Mouse (Mus musculus): ENCODE measurements at regions not wholly inside any gene's neighbourhood (a gene's known extent, or its start where the extent isn't known, plus 50 kb on each side); places are given as distances from the start of the nearest gene placed in this dataset.

DNA sequence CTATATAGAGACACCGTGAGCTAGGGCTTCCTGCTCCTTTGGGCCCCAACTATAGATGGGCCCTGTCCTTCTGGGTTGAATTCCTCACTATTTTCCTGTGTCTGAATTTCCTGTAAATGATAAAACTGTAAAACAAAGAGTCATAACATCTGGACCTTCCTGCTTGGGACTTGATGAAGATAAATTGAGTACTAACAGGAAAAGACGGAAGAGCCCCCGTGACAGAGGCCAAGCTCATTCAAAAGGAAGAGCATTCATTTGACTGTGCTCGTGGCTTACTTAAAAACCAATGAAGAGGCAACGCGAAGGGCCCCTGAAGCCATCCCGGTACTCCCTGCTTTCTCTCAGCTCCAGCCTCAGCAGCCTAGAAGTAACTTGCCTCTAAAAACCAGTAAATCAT is 161.6 kb upstream of the Cited2 start:
- in situ Hi-C loops (cut with MboI; ENCODE audit: unreplicated experiment in 2 of 2), result loop anchor here (5.0 kb wide), 1 partner anchor 161 kb away; the partner anchor contains the start of gene Cited2 (in 2 of the 2)

- in situ Hi-C loops (cut with MboI; ENCODE audit: unreplicated experiment in 2 of 2), result loop anchor here (5.0 kb wide), 1 partner anchor 160 kb away; the partner anchor contains the start of gene Cited2 (in 2 of the 2)
Observed at GRCm38 (mm10) chr10:17561977-17562376, 161.0 kb upstream of the Cited2 start.

GRCm38 (mm10) chr10:17562410-17563350 is 160.3 kb upstream of the Cited2 start:
- in situ Hi-C loops (cut with MboI; ENCODE audit: unreplicated experiment in 2 of 2), result loop anchor here (5.0 kb wide), 1 partner anchor 160 kb away; the partner anchor contains the start of gene Cited2 (in 2 of the 2)

DNA sequence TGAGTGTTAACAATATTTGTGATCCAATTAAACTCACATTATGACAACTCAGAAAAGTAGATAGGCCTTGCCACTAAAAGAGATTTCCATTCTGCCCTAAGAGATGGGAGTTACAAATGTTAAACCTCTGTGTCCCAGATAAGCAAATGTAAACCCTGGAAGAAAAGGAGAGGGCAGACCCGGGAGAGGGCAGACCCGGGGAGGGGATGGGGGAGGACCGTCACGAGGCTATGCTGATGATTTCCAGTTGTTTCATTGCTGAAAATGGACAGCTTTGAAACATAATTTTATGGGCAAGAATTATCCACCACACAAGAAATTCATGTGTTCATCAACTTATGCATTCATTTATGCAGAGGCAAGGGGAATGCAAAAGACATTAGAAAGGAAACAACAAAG is 159.7 kb upstream of the Cited2 start:
- in situ Hi-C loops (cut with MboI; ENCODE audit: unreplicated experiment in 2 of 2), result loop anchor here (5.0 kb wide), 1 partner anchor 159 kb away; the partner anchor contains the start of gene Cited2 (in 2 of the 2)

- in situ Hi-C loops (cut with MboI; ENCODE audit: unreplicated experiment in 2 of 2), result loop anchor here (5.0 kb wide), 1 partner anchor 157 kb away; the partner anchor contains the start of gene Cited2 (in 2 of the 2)
Observed at GRCm38 (mm10) chr10:17564895-17565620, 158.0 kb upstream of the Cited2 start.

DNA sequence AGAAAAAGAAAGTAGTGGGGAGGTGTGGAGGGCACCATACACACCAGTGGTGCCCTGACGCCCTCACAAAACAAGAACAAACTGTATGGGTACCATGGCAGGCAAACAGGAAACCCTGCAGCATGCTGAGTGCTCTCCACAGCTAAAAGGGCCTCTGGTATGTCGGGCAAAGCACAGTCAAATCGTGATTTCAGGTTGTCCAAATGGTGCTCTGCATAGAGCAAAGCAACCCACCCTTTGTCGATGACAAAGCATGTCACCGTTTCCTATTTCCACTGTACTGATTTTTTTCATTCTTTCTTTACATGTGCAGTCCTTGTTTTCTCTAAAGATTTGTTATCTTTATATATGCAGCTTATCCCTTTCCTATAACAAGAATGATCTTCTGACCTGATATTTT is 156.0 kb upstream of the Cited2 start:
- in situ Hi-C loops (cut with MboI; ENCODE audit: unreplicated experiment in 2 of 2), result no loop called here

- in situ Hi-C loops (cut with MboI; ENCODE audit: unreplicated experiment in 2 of 2), result no loop called here
Observed at GRCm38 (mm10) chr10:17567631-17568030, 155.4 kb upstream of the Cited2 start.

GRCm38 (mm10) chr10:17569577-17570113 is 153.4 kb upstream of the Cited2 start:
- in situ Hi-C loops (cut with MboI; ENCODE audit: unreplicated experiment in 2 of 2), result no loop called here

DNA sequence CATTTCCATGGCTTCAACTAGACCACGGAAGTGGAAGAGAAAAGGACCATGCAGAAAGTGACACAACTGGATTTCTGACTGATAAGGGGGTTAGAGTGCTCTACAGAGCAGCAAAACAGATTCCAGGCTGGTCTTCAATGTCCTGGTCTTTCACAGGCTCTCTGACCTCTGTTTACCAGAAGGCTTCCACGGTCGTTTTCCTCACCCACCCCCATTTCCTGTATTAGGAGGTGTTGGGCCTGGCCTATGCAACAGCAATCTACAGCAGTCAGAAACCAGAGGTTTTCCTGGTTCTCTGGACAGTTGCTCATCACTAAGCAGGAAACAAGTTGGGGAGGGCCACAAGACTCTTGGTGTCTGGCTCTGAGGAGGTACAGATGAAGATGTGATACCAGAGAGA is 148.1 kb upstream of the Cited2 start:
- in situ Hi-C loops (cut with MboI; ENCODE audit: unreplicated experiment in 2 of 2), result no loop called here

DNA sequence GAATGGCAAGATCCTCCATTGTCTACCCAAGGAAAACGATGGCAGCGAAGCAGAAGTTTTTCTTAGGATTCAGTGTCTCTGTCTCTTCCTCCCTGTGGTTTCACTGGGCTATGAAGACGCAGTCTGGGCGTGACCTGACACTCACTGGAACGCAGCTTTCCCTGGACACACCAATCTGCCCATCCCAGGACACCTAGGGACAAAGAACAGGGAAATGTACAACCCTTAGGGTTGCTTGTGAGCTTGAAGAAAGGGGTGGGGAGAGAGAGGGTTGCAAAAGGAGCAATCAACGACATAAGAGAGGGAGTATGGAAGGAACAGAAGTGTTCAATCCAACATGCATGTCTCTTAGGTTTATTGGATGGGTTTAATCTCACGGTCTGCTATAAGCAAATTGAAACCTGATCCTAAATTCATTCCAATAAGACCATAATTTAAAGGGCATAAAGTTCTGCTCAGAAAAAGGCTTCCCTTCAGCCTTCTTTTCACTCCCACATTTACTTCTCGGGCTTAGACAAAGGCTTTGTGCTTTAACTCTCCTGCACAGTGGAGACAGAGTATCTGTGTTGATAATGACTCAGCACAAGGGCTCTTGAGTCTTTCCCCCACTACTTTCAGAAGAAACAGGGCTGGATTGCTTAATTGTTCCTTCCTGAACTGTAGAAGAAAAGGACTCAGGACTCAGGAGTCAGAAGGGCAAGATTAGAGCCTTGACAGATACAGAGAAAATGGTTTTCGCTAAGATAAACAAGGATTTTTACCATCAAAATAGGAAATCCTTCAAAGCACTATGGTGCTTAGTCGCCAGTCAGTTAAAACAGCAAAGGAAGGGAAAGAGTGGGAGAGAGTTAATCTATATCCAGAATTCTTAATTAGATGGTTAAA is 147.3 kb upstream of the Cited2 start:
- in situ Hi-C loops (cut with MboI; ENCODE audit: unreplicated experiment in 2 of 2), result no loop called here

DNA sequence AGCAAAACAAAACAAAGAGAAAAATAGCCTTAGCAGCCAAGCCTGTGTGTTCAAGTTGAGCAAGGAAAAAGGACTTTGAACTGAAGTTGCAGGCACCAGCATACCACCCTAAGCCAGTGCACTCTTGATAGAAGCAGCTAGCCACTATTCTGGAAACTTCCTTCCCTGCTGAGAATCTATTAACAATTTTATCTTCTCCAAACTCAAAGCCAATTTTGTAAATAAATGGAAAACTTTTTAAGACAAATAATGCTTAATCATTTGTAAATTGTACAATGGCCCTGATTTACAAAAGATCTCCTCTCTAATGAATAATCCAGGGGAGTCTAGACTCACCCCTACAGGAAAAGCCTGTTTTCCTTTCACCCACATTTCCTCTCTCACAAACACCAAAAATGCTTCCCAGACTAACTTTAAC is 146.7 kb upstream of the Cited2 start:
- in situ Hi-C loops (cut with MboI; ENCODE audit: unreplicated experiment in 2 of 2), result no loop called here

GRCm38 (mm10) chr10:17579463-17579862 is 143.6 kb upstream of the Cited2 start:
- in situ Hi-C loops (cut with MboI; ENCODE audit: unreplicated experiment in 2 of 2), result no loop called here

DNA sequence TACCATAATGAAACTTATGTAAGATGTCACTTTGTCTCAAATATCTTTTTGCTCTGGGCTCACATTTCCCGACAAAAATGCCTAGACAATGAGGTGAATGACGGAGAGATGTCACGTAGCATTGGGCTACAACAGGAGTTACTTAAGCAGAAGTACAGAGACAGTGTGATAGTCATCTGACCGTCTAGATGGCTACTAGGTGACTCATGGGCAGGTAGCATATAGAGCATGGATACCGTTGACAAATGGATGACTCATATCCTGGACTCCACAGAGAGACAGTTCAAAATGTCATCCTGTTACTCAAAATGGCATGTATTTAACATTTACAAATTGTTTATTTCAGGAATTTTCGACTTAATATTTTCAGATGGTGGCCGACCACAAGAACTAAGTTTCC is 138.2 kb upstream of the Cited2 start:
- in situ Hi-C loops (cut with MboI; ENCODE audit: unreplicated experiment in 2 of 2), result no loop called here

DNA sequence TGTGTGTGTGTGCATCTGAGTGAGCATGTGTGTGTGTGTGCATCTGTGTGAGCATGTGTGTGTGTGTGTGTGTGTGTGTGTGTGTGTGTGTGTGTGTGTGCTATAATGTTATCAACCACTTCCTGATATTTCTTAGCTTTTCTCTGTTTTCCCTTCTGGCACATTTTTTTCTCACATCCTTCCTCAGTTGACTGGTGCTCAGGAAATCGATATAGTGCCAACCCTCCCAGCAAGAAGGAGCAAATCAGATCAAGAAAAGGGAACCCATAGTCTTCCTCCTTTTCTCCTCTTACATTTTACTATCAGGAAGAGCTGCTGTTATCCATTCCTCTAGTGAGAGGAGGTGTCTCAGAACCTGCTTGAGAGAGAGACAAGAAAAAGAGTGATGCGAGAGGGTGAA is 136.1 kb upstream of the Cited2 start:
- in situ Hi-C loops (cut with MboI; ENCODE audit: unreplicated experiment in 2 of 2), result no loop called here

GRCm38 (mm10) chr10:17589136-17589535 is 133.9 kb upstream of the Cited2 start:
- in situ Hi-C loops (cut with MboI; ENCODE audit: unreplicated experiment in 2 of 2), result no loop called here

GRCm38 (mm10) chr10:17590195-17590594 is 132.8 kb upstream of the Cited2 start:
- in situ Hi-C loops (cut with MboI; ENCODE audit: unreplicated experiment in 2 of 2), result no loop called here

GRCm38 (mm10) chr10:17592387-17592786 is 130.6 kb upstream of the Cited2 start:
- in situ Hi-C loops (cut with MboI; ENCODE audit: unreplicated experiment in 2 of 2), result no loop called here

DNA sequence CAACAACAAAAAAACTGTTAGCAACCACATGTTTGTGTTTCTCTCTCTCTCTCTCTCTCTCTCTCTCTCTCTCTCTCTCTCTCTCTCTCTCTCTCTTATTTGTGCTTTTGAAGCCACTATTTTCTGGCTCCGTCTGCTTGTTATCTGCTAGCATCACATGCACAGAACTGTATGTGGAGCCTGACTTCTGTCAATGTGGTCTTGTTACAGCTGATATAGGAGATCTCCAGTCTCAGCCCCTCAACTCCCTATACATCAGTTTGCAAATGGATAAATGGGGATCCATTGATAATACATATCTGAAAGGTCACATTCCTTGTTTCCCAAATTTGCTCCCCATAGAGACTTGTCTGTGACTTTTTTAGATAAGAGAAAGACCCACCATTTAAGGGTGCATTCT is 126.9 kb upstream of the Cited2 start:
- in situ Hi-C loops (cut with MboI; ENCODE audit: unreplicated experiment in 2 of 2), result no loop called here

DNA sequence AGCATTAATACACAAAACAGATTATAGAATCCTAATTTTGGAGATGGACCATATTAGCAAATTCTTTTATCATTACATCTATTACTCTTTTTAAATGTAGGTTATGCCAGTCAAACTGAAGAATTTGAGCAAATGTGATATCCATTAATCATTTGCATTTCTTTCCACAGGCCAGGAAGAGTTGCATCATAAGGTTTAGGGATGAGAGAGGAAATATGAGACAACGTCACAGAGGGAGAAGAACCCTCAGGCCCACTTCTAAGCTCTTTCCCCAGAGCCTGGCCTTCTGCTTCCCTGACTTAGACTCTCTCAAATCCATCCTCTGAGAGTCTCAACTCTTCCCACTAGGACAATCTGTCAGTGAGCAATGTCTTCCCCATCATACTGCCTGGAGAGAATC is 126.3 kb upstream of the Cited2 start:
- in situ Hi-C loops (cut with MboI; ENCODE audit: unreplicated experiment in 2 of 2), result no loop called here

GRCm38 (mm10) chr10:17599246-17599645 is 123.8 kb upstream of the Cited2 start:
- in situ Hi-C loops (cut with MboI; ENCODE audit: unreplicated experiment in 2 of 2), result no loop called here

Data from v-Abl transformed pro-B cells (cell line).